In the genomic region with DNA sequence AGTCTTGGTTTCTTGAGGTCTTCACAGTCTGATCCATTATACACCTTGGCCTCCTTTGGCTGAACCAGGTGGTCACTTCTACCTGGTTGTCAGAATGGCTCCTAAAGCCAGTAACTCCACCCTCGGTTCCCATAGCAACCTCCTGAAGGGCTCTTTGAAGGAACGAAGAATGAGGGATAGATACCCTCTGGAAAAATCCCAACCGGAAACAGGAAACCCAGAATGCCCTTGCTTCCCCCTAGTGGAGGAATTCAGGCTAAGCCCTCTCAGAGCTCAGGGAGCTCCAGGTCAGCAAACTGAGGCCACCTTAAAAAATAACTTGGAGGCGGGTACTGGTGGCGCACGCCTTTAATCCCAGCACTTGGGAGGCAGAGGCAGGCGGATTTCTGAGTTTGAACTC, we compare ENCODE assay signal across 9 mouse cellular contexts. TPM values are rescaled to one million over a fixed set of nuclear protein-coding genes. Genes with fewer than 3 reads are reported as not detected.
DNase-seq lines count a peak whose midpoint lies in the region; ATAC-seq lines count a peak whose summit lies in the region.
"Had no signal": no experiment of that assay in that cellular context is flagged by ENCODE, and none has a peak within 500 bp of the region (broad histone marks: within the 10 kb centered on the region; RNA-seq: fewer than 3 reads in every experiment).

No protein-coding gene starts in this region.

- H3K27me3 ChIP-seq in neural tube, embryonic 15.5 days (replicated peaks): no peaks in the 10 kb centered on the region
- no peaks in the 10 kb centered on the region for H3K27me3 ChIP-seq in limb, embryonic 12.5 days

- DNase-seq in cerebellum, postnatal 10 days: peak; percentile 30 to 48
- DNase-seq in neural tube, embryonic 10.5 days (ENCODE audit: extremely low spot score, low spot score): peak; percentile 32
- peak; percentile 36 for DNase-seq in yolk sac, embryonic 10.5 days (ENCODE audit: low spot score)
- DNase-seq in layer of hippocampus, adult 9-11 months: no peak
- no peak for DNase-seq in thymus, postnatal 36 days
- DNase-seq: cerebellum, adult 9-10 months had no signal

- H3K27ac ChIP-seq in neural tube, embryonic 15.5 days (replicated peaks): no peak overlapping the region
- H3K27ac ChIP-seq in limb, embryonic 12.5 days: 0 out of 2 replicates have a peak overlapping the region, but pooled peaks have one; percentile 35

- no peak overlapping the region for H3K9ac ChIP-seq in neural tube, embryonic 15.5 days (replicated peaks)
- H3K9ac ChIP-seq in limb, embryonic 12.5 days (replicated peaks): no peak overlapping the region

- H3K9me3 ChIP-seq in neural tube, embryonic 15.5 days (replicated peaks): no peaks in the 10 kb centered on the region
- H3K9me3 ChIP-seq in limb, embryonic 12.5 days: no peaks in the 10 kb centered on the region

- peaks cover 12% of the 10 kb centered on the region; the same call in 1 of the 2 replicates for H3K4me1 ChIP-seq in neural tube, embryonic 15.5 days
- peaks cover 14% of the 10 kb centered on the region for H3K4me1 ChIP-seq in limb, embryonic 12.5 days (replicated peaks)

- no peak for ATAC-seq in cerebellum, adult (ENCODE audit: insufficient number of reproducible peaks, low FRiP score, low TSS enrichment)
- no peak for ATAC-seq in neural tube, embryonic 15.5 days (ENCODE audit: low FRiP score)
- no peak for ATAC-seq in limb, embryonic 12.5 days (ENCODE audit: insufficient number of reproducible peaks, insufficient read depth, low FRiP score, low TSS enrichment, low read depth)

- H3K4me3 ChIP-seq in neural tube, embryonic 15.5 days (replicated peaks): no peak overlapping the region
- H3K4me3 ChIP-seq in limb, embryonic 12.5 days (replicated peaks): no peak overlapping the region

- H3K4me2 ChIP-seq in neural tube, embryonic 15.5 days: no peak overlapping the region
- H3K4me2 ChIP-seq in limb, embryonic 12.5 days: no peak overlapping the region

- WGBS in neural tube, embryonic 15.5 days: 37% methylated on average over 7 of the region's 7 CpGs
- WGBS in limb, embryonic 12.5 days: 37% methylated on average over 7 of the region's 7 CpGs

- H3K36me3 ChIP-seq in neural tube, embryonic 15.5 days: no peaks in the 10 kb centered on the region; the same call in none of the 2 replicates
- peaks cover 51% of the 10 kb centered on the region for H3K36me3 ChIP-seq in limb, embryonic 12.5 days

RNA-seq across cellular contexts. Expression of a gene that starts 26.3 kb away (rescaled TPM):
- polyA plus RNA-seq in neural tube, embryonic 15.5 days (2015; fragmentation: Nextera tagmentation; extraction: Ambion mirVana): 6.9 and 11.5 TPM in 2 replicates
- 86.9 and 99.6 TPM in 2 replicates for polyA plus RNA-seq in limb, embryonic 12.5 days (2016; fragmentation: Nextera tagmentation; extraction: Ambion mirVana)

RNA-seq across cellular contexts. Expression of a gene that starts 42.8 kb away (rescaled TPM):
- polyA plus RNA-seq in neural tube, embryonic 15.5 days (2015; fragmentation: Nextera tagmentation; extraction: Ambion mirVana): 26.5 and 26.8 TPM in 2 replicates
- 13.8 and 16.3 TPM in 2 replicates for polyA plus RNA-seq in limb, embryonic 12.5 days (2016; fragmentation: Nextera tagmentation; extraction: Ambion mirVana)

Comparison
In these comparisons a context has a peak if more than half of its experiments do, and no peak if none do; other contexts are left out.
1. DNase-seq: peak in cerebellum, postnatal 10 days (2 of 2), neural tube, embryonic 10.5 days (single experiment) and yolk sac, embryonic 10.5 days (single experiment); none in layer of hippocampus, adult 9-11 months (single experiment) and thymus, postnatal 36 days (0 of 2).